Mouse (Mus musculus) kidney, adult 2 months (tissue): ENCODE results near the gene Zpr1.

ENCODE experiments used
- CTCF ChIP-seq: fragments of 200-500 bp; conservative IDR thresholded peaks from 2 replicates; pipeline ENCODE4 v1.5.1; 2011; ENCODE audit warnings: low read depth, mild to moderate bottlenecking, control low read depth, low read length, moderate library complexity, mixed read lengths; ENCODE audit not compliant: insufficient read depth, insufficient read length
- POLR2A ChIP-seq: fragments of 200-500 bp; IDR thresholded peaks from one replicate; pipeline ENCODE4 v1.6.1; 2011; ENCODE audit warnings: low read depth, low read length, control low read depth

GRCm38 (mm10) chr9:46228491-46228890, 44.4 kb upstream of the Zpr1 start, which contains the start of gene Apoa1:
- TF ChIP-seq CTCF (no peak; the same call in 1 of the 2 replicates), POLR2A (no peak)
